Mouse (Mus musculus): ENCODE results near the gene Fam78a.

Fam78a gene

GRCm38 (mm10) chr2:32084111-32084871 is at the start of gene Fam78a:
TSS of gene Fam78a (minus strand) at chr2:32084857.
- peak; percentile 51 for ATAC-seq (ENCODE audit: low TSS enrichment)

DNA sequence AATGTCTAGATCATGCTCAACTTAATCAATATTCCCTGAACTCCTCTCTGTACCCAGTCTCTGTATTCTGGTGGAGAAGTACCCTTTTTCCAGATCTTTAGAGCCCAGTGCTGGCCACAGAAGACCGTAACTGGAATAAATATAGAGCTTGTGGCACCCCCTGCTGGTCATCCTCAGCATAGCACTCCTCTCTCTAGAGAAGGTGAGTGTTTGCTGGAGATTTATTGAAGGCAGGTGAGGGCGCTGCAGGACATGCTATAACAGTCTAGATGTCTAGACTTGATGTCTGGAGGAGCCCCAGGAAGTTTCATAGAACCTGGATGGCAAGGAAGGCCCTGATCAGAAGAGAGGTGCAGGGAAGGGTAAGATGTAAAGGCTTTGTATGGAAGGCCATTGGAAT is 49.4 kb upstream of the Fam78a start:
- peak; percentile 36 for ATAC-seq (ENCODE audit: low TSS enrichment)

DNA sequence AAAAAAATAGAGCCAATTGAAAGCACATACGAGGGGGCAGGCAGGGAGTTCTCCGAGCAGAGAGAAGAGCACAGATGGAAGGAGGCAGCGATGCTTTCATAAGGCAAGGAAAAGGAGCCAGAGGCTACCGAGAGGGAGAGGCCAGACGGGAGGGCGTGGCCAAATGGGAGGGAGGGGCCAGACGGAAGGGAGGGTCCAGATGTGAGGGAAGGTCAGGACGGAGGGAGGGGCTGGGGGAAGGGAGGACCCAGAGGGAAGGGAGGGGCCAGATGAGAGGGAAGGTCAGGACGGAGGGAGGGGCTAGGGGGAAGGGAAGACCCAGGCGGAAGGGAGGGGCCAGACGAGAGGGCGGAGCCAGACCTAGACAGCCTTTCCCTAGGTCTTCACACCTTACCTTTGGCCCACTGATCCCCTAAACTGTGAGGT is 47.9 kb upstream of the Fam78a start:
- ATAC-seq (ENCODE audit: low TSS enrichment), result 0 out of 2 replicates have a peak, but pooled peaks have one; percentile 42

DNA sequence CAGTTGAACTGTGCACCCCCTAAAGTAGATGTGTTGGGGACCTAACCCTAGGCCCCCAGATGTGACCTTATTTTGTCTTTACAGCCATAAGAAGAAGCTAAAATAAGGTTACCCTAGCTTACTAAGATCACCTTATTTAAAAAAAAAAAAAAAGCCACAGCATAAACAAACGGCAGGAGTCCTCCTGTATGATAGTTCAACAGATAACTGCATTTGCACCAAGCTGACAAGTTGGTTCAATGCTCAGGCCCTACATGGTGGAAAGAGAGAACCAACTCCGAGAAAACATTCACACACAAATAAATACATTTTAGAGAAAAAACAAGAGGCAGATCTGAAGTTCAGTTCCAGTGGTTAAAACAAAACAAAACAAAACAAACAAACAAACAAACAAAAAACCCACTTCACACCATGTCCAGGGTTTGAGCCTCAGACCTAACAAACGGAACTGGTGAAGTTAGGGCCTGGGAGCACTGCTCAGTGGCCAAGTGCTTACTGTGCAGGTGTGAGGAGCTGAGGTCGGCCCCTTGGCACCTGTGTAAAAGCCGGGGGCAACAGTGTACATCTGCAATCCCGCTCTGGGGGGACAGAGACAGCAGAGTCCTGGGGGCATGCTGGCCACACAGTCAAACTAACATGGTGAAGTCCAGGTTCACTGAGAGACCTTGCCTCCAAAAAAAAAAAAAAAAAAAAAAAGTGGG is 47.4 kb upstream of the Fam78a start:
- ATAC-seq (ENCODE audit: low TSS enrichment), result no peak

- no peak for ATAC-seq (ENCODE audit: low TSS enrichment)
Observed at GRCm38 (mm10) chr2:32131205-32131834, 46.7 kb upstream of the Fam78a start.

DNA sequence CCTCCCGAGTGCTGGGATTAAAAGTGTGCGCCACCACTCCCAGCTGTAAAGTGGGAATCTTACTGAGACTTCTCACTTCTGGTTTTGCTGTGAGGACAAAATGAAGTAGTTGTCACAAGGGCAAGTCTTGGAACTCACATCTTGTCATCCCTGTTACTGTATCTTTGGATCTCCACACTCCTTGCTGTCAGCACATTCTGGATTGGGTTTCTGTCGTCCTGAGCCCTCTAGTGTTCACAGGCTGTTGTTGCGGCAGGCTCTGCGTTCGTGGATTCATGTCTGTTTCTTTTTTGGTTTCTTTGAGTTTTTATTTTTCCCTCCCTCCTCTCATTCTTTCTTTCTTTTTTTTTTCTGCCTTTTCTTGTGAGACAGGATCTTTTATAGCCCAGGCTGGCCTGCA is 45.8 kb upstream of the Fam78a start:
- ATAC-seq (ENCODE audit: low TSS enrichment), result peak; percentile 79

DNA sequence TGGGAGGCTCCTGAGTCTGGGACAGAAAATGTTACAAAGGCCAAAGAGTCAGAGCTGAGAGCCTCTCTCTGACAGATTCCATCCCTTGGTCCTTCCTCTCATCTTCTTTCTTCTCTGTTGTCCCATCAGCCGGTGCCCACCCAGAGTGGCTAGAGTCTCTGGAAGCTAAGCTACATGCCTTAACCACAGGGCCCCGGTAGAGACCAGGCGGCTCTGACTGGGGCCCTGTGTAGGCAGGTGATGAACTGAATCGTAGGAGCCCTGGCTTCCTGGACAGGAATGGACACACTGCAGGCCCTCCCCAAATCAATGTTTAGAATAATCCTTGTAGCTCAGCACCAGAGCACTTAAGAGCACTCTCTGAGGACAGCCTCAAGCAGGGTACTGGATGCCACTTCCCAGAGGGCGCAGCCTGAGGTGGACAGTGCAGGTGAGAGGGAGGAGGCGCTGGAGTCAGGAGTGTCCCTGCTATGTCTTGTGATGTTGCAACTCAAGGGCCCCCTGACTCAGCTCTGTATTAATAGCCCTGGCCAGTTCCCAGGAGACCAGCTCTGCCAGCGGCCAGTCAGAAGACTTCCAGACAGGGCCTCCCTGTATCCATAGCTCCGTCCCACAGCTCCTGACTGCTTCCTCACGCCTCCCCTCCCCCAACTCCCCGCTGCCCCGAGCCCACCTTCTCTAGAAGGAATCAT is 44.9 kb upstream of the Fam78a start:
- ATAC-seq (ENCODE audit: low TSS enrichment), result no peak

- no peak for ATAC-seq (ENCODE audit: low TSS enrichment)
Observed at GRCm38 (mm10) chr2:32128536-32128841, 43.8 kb upstream of the Fam78a start.

DNA sequence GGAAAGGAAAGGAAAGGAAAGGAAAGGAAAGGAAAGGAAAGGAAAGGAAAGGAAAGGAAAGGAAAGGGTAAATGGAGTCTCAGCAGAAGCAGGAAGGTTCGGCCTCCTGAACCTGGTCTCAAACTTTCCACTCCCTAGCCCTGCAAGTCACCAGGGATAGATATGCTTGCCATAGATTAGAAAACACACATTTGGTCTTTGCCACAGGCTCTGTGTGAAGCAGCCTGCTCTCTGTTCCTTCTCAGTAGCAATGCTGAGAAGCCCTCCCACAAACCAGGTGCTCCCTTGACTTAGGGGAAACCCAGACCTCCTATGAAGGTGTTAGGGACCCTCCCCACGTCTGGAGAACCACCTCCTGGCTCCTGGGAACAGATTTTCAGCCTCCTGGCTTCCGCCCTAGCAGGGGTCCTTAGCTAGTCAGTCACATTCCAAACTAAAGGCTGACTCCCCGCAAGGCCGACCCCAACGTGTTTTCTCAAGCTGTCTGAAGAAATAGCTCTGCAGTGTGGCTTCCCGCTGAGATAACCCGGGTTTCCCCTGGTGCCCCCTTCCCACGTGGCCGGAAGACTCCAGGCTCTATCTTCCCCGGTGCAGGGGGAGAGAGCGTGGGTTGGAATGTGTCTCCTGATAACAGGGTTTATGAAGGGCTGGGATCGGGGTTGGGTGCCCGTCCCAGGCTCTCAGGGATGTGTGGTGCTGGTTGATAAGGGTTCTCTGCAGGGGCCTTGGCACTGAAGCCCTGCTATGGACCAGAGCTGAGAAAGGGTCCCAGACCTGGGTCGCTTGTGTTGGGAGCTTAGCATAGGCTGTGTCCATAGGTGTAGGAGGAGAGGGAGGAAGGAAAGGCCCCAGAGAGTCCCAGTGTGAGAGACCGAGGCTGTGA is 43.2 kb upstream of the Fam78a start:
- ATAC-seq (ENCODE audit: low TSS enrichment), result no peak

GRCm38 (mm10) chr2:32121785-32122184 is 37.1 kb upstream of the Fam78a start:
- ATAC-seq (ENCODE audit: low TSS enrichment), result no peak

GRCm38 (mm10) chr2:32121150-32121549 is 36.5 kb upstream of the Fam78a start:
- ATAC-seq (ENCODE audit: low TSS enrichment), result no peak

DNA sequence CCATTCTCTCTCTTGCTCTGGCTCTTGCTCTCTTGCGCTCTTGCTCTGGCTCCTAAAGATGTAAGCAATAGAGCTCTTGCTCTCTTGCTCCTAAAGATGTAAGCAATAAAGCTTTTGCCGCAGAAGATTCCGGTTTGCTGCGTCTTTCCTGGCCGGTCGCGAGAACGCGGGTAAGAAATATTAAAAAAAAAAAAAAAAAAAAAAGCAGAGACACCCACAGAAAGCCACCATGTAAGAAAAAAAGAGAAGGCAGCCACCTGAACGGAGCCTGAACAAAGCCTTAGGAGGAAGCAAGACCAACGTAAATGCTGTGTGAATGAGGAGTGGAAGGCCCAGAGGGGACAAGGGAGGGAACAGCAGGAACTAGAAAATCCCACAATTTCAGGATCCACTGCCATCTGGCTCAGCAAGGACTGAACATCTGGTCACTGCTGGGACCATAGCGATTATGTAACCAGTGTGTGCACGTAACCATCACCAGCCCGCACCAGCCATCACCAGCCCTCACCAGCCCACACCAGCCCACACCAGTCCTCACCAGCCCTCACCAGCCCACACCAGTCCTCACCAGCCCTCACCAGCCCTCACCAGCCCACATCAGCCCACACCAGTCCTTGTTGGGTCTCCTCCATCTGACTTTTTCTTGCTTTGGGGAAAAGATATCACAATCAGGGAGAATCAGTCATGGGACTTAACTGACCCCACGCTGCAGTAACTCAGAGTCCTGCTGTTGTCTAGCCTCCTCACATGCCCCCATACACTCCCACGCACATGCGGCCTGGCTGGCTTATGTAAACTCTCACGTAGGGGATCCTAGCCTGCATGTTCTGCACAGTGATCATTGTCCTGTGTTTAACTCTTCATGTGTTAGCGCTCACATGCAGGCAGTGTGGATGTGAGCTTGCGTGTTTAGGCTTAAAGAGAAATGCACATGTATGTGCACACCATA is 35.4 kb upstream of the Fam78a start:
- ATAC-seq (ENCODE audit: low TSS enrichment), result peak; percentile 59; the same call in 1 of the 2 replicates

GRCm38 (mm10) chr2:32115851-32116268 is 31.2 kb upstream of the Fam78a start:
- no peak for ATAC-seq (ENCODE audit: low TSS enrichment)

DNA sequence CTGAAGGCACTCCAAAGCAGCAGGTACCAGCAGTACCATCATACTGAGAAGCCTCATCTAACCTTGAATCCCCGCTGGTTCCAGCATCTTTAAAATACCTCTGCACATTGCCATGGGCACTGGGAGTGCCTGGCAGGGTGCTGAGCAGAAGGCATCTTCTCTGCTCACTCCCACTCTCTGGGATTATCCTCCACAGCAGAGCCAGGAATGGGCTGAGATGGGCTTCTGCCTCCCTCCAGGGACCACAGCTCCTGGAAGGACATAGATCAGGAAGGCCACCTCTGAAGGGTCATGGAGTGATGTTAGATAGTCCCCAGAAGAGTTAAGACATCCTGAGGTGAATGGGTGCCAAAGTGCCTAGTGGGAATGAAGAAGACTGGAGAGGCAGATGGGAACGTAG is 27.9 kb upstream of the Fam78a start:
- ATAC-seq (ENCODE audit: low TSS enrichment), result peak; percentile 82

DNA sequence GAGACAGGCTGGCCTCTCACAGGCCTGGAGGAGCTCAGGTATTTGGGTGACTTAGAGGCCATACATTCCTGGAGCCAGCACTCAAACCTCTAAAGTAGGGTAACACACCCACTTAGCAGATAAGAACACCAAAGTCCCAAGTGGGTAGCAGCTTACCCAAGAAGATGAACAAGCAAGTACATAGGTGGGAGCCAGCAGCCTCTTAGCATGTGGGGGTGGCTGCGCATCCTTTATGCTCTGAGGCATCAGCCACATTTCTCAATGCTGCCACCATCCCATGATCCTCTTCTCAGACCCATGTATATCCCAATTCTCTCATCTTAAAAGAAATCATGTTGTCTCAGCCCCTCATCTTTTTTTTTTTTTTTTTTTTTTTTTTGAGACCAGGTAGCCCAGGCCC is 26.6 kb upstream of the Fam78a start:
- peak; percentile 66; the same call in 1 of the 2 replicates for ATAC-seq (ENCODE audit: low TSS enrichment)

GRCm38 (mm10) chr2:32105930-32106329 is 21.3 kb upstream of the Fam78a start:
- no peak for ATAC-seq (ENCODE audit: low TSS enrichment)

DNA sequence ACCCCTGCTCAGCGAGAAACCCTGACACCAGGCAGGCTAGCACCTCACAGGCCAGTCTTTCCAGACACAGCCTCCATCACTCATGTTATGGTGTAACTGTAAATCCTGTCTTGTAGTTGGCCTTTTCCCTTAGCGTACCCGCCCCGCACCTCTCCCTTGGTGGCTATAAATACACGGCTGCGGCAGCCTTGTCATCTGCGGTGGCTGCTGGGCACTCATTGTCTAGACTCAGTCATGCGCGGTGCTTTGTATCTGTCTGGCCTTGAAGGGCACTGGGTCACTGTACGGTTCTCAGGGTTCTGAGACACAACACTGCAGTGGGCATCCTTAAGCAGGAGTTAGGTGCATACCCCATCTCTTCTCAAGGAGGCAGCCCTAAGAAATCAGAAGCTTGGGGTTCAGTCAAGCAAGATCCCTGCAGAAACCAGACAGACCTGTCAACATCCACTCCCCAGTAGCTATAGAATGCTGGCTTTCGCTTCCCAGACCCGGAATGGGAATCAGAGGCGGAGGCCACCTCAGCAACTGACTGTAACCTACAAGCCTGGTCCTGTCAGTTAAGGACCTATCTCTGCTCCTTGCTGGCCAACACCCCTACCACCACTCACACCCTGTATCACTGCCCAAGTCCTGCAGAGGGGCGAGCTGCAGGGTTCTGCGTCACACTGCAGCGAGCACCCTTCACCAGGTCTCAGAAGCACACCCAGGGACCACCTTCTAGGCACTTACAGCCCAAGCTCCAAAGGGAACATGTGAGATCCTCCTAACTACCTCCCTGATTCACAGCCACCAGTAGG is 20.7 kb upstream of the Fam78a start:
- ATAC-seq (ENCODE audit: low TSS enrichment), result peak; percentile 41

- ATAC-seq (ENCODE audit: low TSS enrichment), result peak; percentile 39; the same call in 1 of the 2 replicates
Observed at GRCm38 (mm10) chr2:32104122-32104521, 19.5 kb upstream of the Fam78a start.

DNA sequence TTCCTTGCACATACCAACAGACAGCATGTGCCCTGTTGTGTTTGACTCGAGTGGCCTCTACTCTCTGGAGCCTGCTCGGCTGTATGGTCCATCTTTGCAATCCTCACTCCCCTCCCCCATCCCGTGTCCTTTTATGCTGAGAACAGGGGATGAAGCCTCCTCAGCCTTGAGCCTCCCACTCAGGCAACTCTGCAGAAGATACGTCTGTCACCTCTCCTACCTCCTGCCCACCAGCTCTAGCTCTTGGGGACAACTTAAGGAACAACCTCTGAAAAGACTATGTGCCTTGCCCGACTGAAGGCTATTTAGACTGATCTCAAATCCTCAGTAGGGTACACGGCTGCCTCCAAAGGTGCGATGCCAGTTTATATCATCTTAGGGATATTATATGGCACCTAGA is 18.9 kb upstream of the Fam78a start:
- peak; percentile 69 for ATAC-seq (ENCODE audit: low TSS enrichment)

Data from frontal cortex, adult (tissue).